Mouse (Mus musculus): ENCODE measurements at regions not wholly inside any gene's neighbourhood (a gene's known extent, or its start where the extent isn't known, plus 50 kb on each side); places are given as distances from the start of the nearest gene placed in this dataset.

- no peak for DNase-seq (ENCODE audit: low spot score)
These were observed 171.9 kb upstream of the Tenm3 start for GRCm38 (mm10) chr8:49015701-49016100.

- no peak for DNase-seq (ENCODE audit: low spot score)
These were observed 171.4 kb upstream of the Tenm3 start for GRCm38 (mm10) chr8:49015200-49015599.

- DNase-seq (ENCODE audit: low spot score), result no peak
These were observed 162.7 kb upstream of the Tenm3 start for GRCm38 (mm10) chr8:49006236-49006965.

- DNase-seq (ENCODE audit: low spot score), result peak; percentile 69
These were observed 137.9 kb upstream of the Tenm3 start for GRCm38 (mm10) chr8:48981667-48982066.

GRCm38 (mm10) chr8:48980755-48981154, 137.0 kb upstream of the Tenm3 start:
- DNase-seq (ENCODE audit: low spot score), result no peak

GRCm38 (mm10) chr8:48970655-48971054, 126.9 kb upstream of the Tenm3 start:
- peak; percentile 71 for DNase-seq (ENCODE audit: low spot score)

- DNase-seq (ENCODE audit: low spot score), result no peak
These were observed 121.2 kb upstream of the Tenm3 start for GRCm38 (mm10) chr8:48964929-48965328.

- no peak for DNase-seq (ENCODE audit: low spot score)
These were observed 113.9 kb upstream of the Tenm3 start for GRCm38 (mm10) chr8:48957614-48958013.

- peak; percentile 52 for DNase-seq (ENCODE audit: low spot score)
These were observed 107.7 kb upstream of the Tenm3 start for GRCm38 (mm10) chr8:48951412-48951811.

GRCm38 (mm10) chr8:48944177-48944576, 100.4 kb upstream of the Tenm3 start:
- DNase-seq (ENCODE audit: low spot score), result peak; percentile 26

- DNase-seq (ENCODE audit: low spot score), result no peak
These were observed 93.4 kb upstream of the Tenm3 start for GRCm38 (mm10) chr8:48937144-48937543.

- DNase-seq (ENCODE audit: low spot score), result no peak
These were observed 83.4 kb upstream of the Tenm3 start for GRCm38 (mm10) chr8:48927135-48927534.

GRCm38 (mm10) chr8:48915275-48915674, 71.5 kb upstream of the Tenm3 start:
- DNase-seq (ENCODE audit: low spot score), result no peak

- no peak for DNase-seq (ENCODE audit: low spot score)
These were observed 69.1 kb upstream of the Tenm3 start for GRCm38 (mm10) chr8:48912842-48913241.

GRCm38 (mm10) chr8:48901668-48902406, 58.1 kb upstream of the Tenm3 start:
- DNase-seq (ENCODE audit: low spot score), result no peak

- DNase-seq (ENCODE audit: low spot score), result peak; percentile 40
These were observed 52.9 kb upstream of the Tenm3 start for GRCm38 (mm10) chr8:48896687-48897086.

- peak; percentile 72 for DNase-seq (ENCODE audit: low spot score)
These were observed 52.5 kb upstream of the Tenm3 start for GRCm38 (mm10) chr8:48896251-48896650.

GRCm38 (mm10) chr8:48895586-48895985, 51.8 kb upstream of the Tenm3 start:
- DNase-seq (ENCODE audit: low spot score), result peak; percentile 49

Measured in retina, embryonic 14.5 days (tissue).